In genomic region chr2:104604718-104605117, GRCm38 (mm10) we compare ENCODE assay signal across 23 mouse cellular contexts. TPM values are rescaled to one million over a fixed set of nuclear protein-coding genes. Genes with fewer than 3 reads are reported as not detected.
A peak's percentile ranks its signal among the peaks of the same experiment; 100 is the strongest.
DNase-seq lines count a peak whose midpoint lies in the region; ATAC-seq and TF ChIP-seq lines count a peak whose summit lies in the region.
"Had no signal": no experiment of that assay in that cellular context is flagged by ENCODE, and none has a peak within 500 bp of the region (broad histone marks: within the 10 kb centered on the region; RNA-seq: fewer than 3 reads in every experiment).

No protein-coding gene starts in this region.

- H3K9me3 ChIP-seq in heart, embryonic 15.5 days (replicated peaks) = no peaks in the 10 kb centered on the region
- H3K9me3 ChIP-seq in midbrain, embryonic 11.5 days (ENCODE audit: control insufficient read depth, low read length) = no peaks in the 10 kb centered on the region
- no peaks in the 10 kb centered on the region for H3K9me3 ChIP-seq in midbrain, embryonic 10.5 days (replicated peaks)
- H3K9me3 ChIP-seq: embryonic facial prominence, embryonic 13.5 days; forebrain, embryonic 13.5 days had no signal

- H3K9ac ChIP-seq in heart, embryonic 15.5 days = no peak overlapping the region
- H3K9ac ChIP-seq in midbrain, embryonic 11.5 days (ENCODE audit: low read length) = no peak overlapping the region
- H3K9ac ChIP-seq: embryonic facial prominence, embryonic 13.5 days; forebrain, embryonic 13.5 days; forebrain, postnatal 0 days; hindbrain, embryonic 14.5 days had no signal

- H3K27ac ChIP-seq in heart, embryonic 15.5 days = 0 out of 2 replicates have a peak overlapping the region, but pooled peaks have one; percentile 18
- H3K27ac ChIP-seq in midbrain, embryonic 11.5 days (ENCODE audit: low read depth, low read length) = no peak overlapping the region
- H3K27ac ChIP-seq in midbrain, embryonic 10.5 days (replicated peaks) = no peak overlapping the region
- no peak overlapping the region for H3K27ac ChIP-seq in layer of hippocampus, adult 2 months
- H3K27ac ChIP-seq: embryonic facial prominence, embryonic 13.5 days; forebrain, embryonic 13.5 days; gastrocnemius, adult 2 months; hindbrain, embryonic 14.5 days had no signal

- no peaks in the 10 kb centered on the region; the same call in 1 of the 2 replicates for H3K36me3 ChIP-seq in heart, embryonic 15.5 days
- peaks cover 6% of the 10 kb centered on the region; the same call in 1 of the 2 replicates for H3K36me3 ChIP-seq in midbrain, embryonic 11.5 days (ENCODE audit: control insufficient read depth, insufficient read depth, low read length)
- H3K36me3 ChIP-seq in midbrain, embryonic 10.5 days = peaks cover 29% of the 10 kb centered on the region

- TF ChIP-seq CTCF in layer of hippocampus, adult 2 months (conservative IDR thresholded peaks at IDR 0.05) = no peak

- H3K4me3 ChIP-seq in heart, embryonic 15.5 days = no peak overlapping the region
- H3K4me3 ChIP-seq in midbrain, embryonic 11.5 days (ENCODE audit: low read depth, low read length) = no peak overlapping the region
- no peak overlapping the region for H3K4me3 ChIP-seq in midbrain, embryonic 10.5 days
- no peak overlapping the region for H3K4me3 ChIP-seq in layer of hippocampus, adult 2 months
- H3K4me3 ChIP-seq: embryonic facial prominence, embryonic 13.5 days; forebrain, embryonic 13.5 days; gastrocnemius, adult 2 months had no signal

- H3K4me2 ChIP-seq in heart, embryonic 15.5 days = no peak overlapping the region
- H3K4me2 ChIP-seq in midbrain, embryonic 11.5 days = no peak overlapping the region
- H3K4me2 ChIP-seq: embryonic facial prominence, embryonic 13.5 days; forebrain, embryonic 13.5 days; hindbrain, embryonic 14.5 days had no signal

- 61% methylated on average over 5 of the region's 5 CpGs for WGBS in heart, embryonic 15.5 days
- WGBS in midbrain, embryonic 11.5 days = 81% methylated on average over 5 of the region's 5 CpGs
- 79% methylated on average over 5 of the region's 5 CpGs for whole genome bisulfite sequencing in midbrain, embryonic 10.5 days

- no peak for DNase-seq in heart, adult 9 months (ENCODE audit: low spot score in 2 of 2)
- peak; percentile 76 for DNase-seq in midbrain, embryonic 11.5 days (ENCODE audit: low spot score, missing footprints)
- no peak for DNase-seq in midbrain, embryonic 10.5 days (ENCODE audit: low spot score)
- DNase-seq in Muller cell, postnatal 12 days (ENCODE audit: inconsistent ontology term) = peak; percentile 44
- DNase-seq in forelimb bud, embryonic 11.5 days (ENCODE audit: low read depth, low spot score) = peak; percentile 21
- DNase-seq in natural killer cell, adult 2 months (ENCODE audit: low spot score in 2 of 2) = no peak
- DNase-seq in layer of hippocampus, adult 2 months (ENCODE audit: low spot score in 2 of 2) = no peak
- DNase-seq: adrenal gland, postnatal 14 days; cerebellum, adult 11-12 months; cerebellum, adult 9-10 months; cerebellum, postnatal 25 days; forebrain, postnatal 0 days; gastrocnemius, adult 2 months; gastrocnemius, postnatal 25 days; heart, postnatal 10 days; heart, postnatal 4 days; kidney, adult 8-10 months had no signal

- ATAC-seq in heart, embryonic 15.5 days (replicated peaks; ENCODE audit: insufficient number of reproducible peaks, insufficient read depth, low FRiP score, low read depth) = no peak
- ATAC-seq in midbrain, embryonic 11.5 days (ENCODE audit: low FRiP score) = no peak
- ATAC-seq: activated CD4-positive, CD25-positive, alpha-beta regulatory T cell, adult 4 months; forebrain, embryonic 13.5 days; forebrain, postnatal 0 days; intestine, embryonic 16.5 days had no signal

- peaks cover 4% of the 10 kb centered on the region; the same call in 1 of the 2 replicates for H3K4me1 ChIP-seq in heart, embryonic 15.5 days (replicated peaks)
- H3K4me1 ChIP-seq in midbrain, embryonic 11.5 days (ENCODE audit: control insufficient read depth, insufficient read depth, low read length) = no peaks in the 10 kb centered on the region
- no peaks in the 10 kb centered on the region for H3K4me1 ChIP-seq in midbrain, embryonic 10.5 days
- H3K4me1 ChIP-seq: embryonic facial prominence, embryonic 13.5 days; forebrain, embryonic 13.5 days had no signal

- no peaks in the 10 kb centered on the region for H3K27me3 ChIP-seq in heart, embryonic 15.5 days
- H3K27me3 ChIP-seq in midbrain, embryonic 11.5 days (ENCODE audit: control insufficient read depth, insufficient read depth, low read length) = no peaks in the 10 kb centered on the region
- H3K27me3 ChIP-seq in midbrain, embryonic 10.5 days (ENCODE audit: low read depth, poor library complexity, severe bottlenecking) = no peaks in the 10 kb centered on the region
- H3K27me3 ChIP-seq: embryonic facial prominence, embryonic 13.5 days; forebrain, embryonic 13.5 days had no signal

RNA-seq across cellular contexts. Expression of gene Cstf3, which starts 14.4 kb away (rescaled TPM):
- polyA plus RNA-seq in heart, embryonic 15.5 days (2015; fragmentation: Nextera tagmentation; extraction: Ambion mirVana) = 49.1 and 51.7 TPM in 2 replicates
- 94.8 and 106 TPM in 2 replicates for polyA plus RNA-seq in midbrain, embryonic 11.5 days (2014; fragmentation: Nextera tagmentation; extraction: Ambion mirVana)
- polyA plus RNA-seq in midbrain, embryonic 10.5 days (2016; fragmentation: Nextera tagmentation; extraction: Ambion mirVana) = 94.5 and 100 TPM in 2 replicates
- total RNA-seq in layer of hippocampus, adult 2 months (2021) = 10 to 100 TPM; 45.3 to 46.2 TPM

Comparison
In these comparisons a context has a peak if more than half of its experiments do, and no peak if none do; other contexts are left out.
1. DNase-seq: peak in midbrain, embryonic 11.5 days (single experiment), Muller cell, postnatal 12 days (single experiment) and forelimb bud, embryonic 11.5 days (single experiment); none in heart, adult 9 months (0 of 2), midbrain, embryonic 10.5 days (single experiment), natural killer cell, adult 2 months (0 of 2) and layer of hippocampus, adult 2 months (0 of 2).